Mouse (Mus musculus) heart, embryonic 15.5 days (tissue): ENCODE measurements around the gene Mmp2. TPM values are rescaled to one million over a fixed set of nuclear protein-coding genes. Genes with fewer than 3 reads are reported as not detected.

Experiments used
- ATAC-seq: fragments of 200-750 bp; cut with Nextera tagmentation; replicated peaks from 2 replicates; pipeline ENCODE4 v1.8.0; 2017; ENCODE audit warnings: low read depth, moderate TSS enrichment; ENCODE audit not compliant: insufficient number of reproducible peaks, insufficient read depth, low FRiP score
- H3K27ac ChIP-seq: fragments of 300-500 bp; sonication (generic); 2 replicates; pipeline ENCODE4 v1.5.1; 2015; ENCODE audit warnings: mild to moderate bottlenecking, inconsistent platforms
- H3K27me3 ChIP-seq: fragments of 300-500 bp; sonication (generic); 2 replicates; pipeline ENCODE4 v1.6.1; 2015; ENCODE audit warnings: inconsistent platforms
- H3K36me3 ChIP-seq: fragments of 300-500 bp; sonication (generic); 2 replicates; pipeline ENCODE4 v1.6.1; 2015; ENCODE audit warnings: mild to moderate bottlenecking, inconsistent platforms
- H3K4me1 ChIP-seq: fragments of 300-500 bp; sonication (generic); replicated peaks from 2 replicates; pipeline ENCODE4 v1.6.1; 2015; ENCODE audit warnings: inconsistent platforms
- H3K4me2 ChIP-seq: fragments of 300-500 bp; sonication (generic); 2 replicates; pipeline ENCODE4 v1.6.1; 2015; ENCODE audit warnings: inconsistent platforms, mild to moderate bottlenecking, moderate library complexity
- H3K4me3 ChIP-seq: fragments of 300-500 bp; sonication (generic); 2 replicates; pipeline ENCODE4 v1.5.1; 2015; ENCODE audit warnings: mild to moderate bottlenecking, inconsistent platforms
- H3K9ac ChIP-seq: fragments of 300-500 bp; sonication (generic); 2 replicates; pipeline ENCODE4 v1.6.1; 2015; ENCODE audit warnings: mild to moderate bottlenecking, inconsistent platforms
- H3K9me3 ChIP-seq: fragments of 300-500 bp; sonication (generic); replicated peaks from 2 replicates; pipeline ENCODE4 v1.6.1; 2016; ENCODE audit warnings: inconsistent platforms
- WGBS: fragments of 180-500 bp; shearing (Covaris S2); methylation state at CpG from one replicate; pipeline ENCODE4 v1.1.7; 2015; ENCODE audit warnings: mixed read lengths; 5-methylcytosine and 5-hydroxymethylcytosine counted together
- polyA plus RNA-seq: library from polyadenylated mRNA; unstranded; fragments of >200 nt; fragmentation: Nextera tagmentation; extraction: Ambion mirVana; gene quantifications from 2 replicates; pipeline ENCODE4 v1.2.1, GENCODE M21; 2015

The Mmp2 gene
- polyA plus RNA-seq, 1 experiment from 2014 or later, result 112 TPM

DNA sequence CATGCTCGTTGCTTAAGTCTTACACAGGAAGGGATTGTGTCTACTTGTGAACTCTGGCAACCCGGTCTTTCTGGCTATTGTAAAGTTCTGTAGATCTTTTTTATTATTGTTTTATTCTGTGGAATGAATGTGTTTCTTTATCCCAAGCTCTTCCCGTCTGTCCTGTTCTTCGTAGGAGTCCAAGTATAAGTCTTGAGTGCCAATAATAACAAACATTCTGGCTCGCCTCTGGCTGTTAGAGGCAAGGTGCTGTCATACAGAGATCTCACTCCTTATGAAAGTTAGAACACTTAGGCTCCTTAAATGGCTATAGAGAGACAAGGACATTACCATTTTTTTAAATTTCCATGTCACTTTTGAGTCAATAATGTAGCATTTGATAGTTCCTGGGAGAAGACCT lies 69.5 kb downstream of the Mmp2 start:
- ATAC-seq, result peak; percentile 55; the same call in 1 of the 2 replicates
- H3K4me2 ChIP-seq, result no peak overlapping the region
- H3K27ac ChIP-seq, result peak overlapping the region; percentile 51; the same call in 1 of the 2 replicates
- H3K36me3 ChIP-seq, result no peaks in the 10 kb centered on the region
- WGBS, result 44% methylated on average over 5 of the region's 5 CpGs
- no peaks in the 10 kb centered on the region for H3K9me3 ChIP-seq
- H3K4me1 ChIP-seq, result no peaks in the 10 kb centered on the region
- no peaks in the 10 kb centered on the region for H3K27me3 ChIP-seq
- no peak overlapping the region for H3K4me3 ChIP-seq
- no peak overlapping the region for H3K9ac ChIP-seq

DNA sequence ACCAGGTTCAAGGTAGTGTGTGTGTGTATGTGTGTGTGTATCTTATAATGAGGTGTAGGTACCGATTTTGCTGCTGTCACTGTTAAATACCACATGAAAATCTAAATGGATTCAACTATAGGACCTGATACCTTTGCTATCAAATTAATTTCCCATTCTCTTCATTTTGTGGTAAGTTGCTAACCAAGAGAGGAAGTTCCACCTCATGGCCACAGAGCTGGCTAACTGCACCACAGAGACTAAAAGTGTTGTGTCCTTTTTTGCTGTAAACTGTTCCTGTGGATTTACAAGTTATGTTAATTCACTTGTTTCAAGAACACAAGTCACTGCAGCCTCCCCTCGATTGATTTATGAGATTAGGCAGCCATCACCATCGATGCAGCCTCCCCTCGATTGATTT lies 70.7 kb downstream of the Mmp2 start:
- no peak overlapping the region for H3K4me3 ChIP-seq
- WGBS, result 76% methylated on average over 4 of the region's 4 CpGs
- H3K4me2 ChIP-seq, result no peak overlapping the region
- H3K9me3 ChIP-seq, result no peaks in the 10 kb centered on the region
- no peaks in the 10 kb centered on the region for H3K36me3 ChIP-seq
- no peaks in the 10 kb centered on the region for H3K27me3 ChIP-seq
- H3K4me1 ChIP-seq, result no peaks in the 10 kb centered on the region
- no peak overlapping the region for H3K9ac ChIP-seq
- H3K27ac ChIP-seq, result no peak overlapping the region
- no peak for ATAC-seq

DNA sequence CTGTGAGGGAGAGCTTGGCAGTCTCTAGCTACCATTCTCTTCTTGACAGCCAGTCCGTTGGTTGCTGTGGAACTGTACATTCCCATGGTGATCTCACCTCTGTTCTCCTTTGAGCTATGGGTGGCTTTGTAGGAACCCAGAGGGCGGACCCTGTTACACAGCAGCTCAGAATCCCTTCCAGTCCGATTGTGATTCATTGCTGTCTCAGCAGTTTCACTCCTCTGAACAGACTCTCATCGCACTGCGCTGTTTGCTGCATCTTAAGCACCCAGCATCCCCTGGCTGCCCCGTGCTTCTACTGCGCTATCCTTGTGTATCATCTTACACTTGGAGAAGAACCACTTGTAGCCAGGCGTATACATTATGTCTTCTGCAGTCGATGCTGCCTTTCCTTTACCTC lies 72.5 kb downstream of the Mmp2 start:
- Histone ChIP-seq H3K4me3 (no peak overlapping the region), H3K27ac (no peak overlapping the region), H3K4me2 (no peak overlapping the region), H3K4me1 (no peaks in the 10 kb centered on the region), H3K9ac (no peak overlapping the region), H3K36me3 (no peaks in the 10 kb centered on the region), H3K9me3 (no peaks in the 10 kb centered on the region), H3K27me3 (no peaks in the 10 kb centered on the region)
- 80% methylated on average over 9 of the region's 9 CpGs for WGBS
- ATAC-seq, result no peak

DNA sequence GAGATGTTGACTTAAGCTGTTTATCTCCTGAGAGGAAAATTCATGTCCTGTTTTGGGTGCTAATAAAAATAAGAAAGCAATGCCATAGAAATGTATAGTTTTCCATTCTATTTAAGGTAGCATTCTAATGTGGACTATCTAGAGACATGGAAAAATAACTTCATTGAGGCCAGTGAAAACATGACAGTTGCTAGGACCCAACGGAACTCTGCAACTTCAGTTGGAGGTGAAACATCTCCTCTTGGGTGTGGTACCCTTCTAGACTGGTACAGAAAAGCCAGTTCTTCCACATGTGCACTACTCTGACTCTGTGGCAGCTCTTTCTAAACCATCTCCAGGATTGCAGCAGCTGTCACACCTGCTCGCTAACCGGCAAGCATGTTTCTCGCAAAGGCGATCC lies 74.0 kb downstream of the Mmp2 start, which contains the start of gene Capns2:
Capns2 (plus strand) TSS at position 301 of the 400 bp plus-strand sequence.
- no peak for ATAC-seq
- no peak within 1 kb of the TSS for H3K4me2 ChIP-seq
- H3K9ac ChIP-seq, result no peak within 1 kb of the TSS
- H3K36me3 ChIP-seq, result no peaks in the 10 kb centered on the region
- no peaks in the 10 kb centered on the region for H3K9me3 ChIP-seq
- no peak within 1 kb of the TSS for H3K4me3 ChIP-seq
- WGBS, result 87% methylated on average over 5 of the region's 5 CpGs
- no peak within 1 kb of the TSS for H3K27ac ChIP-seq
- no peaks in the 10 kb centered on the region for H3K27me3 ChIP-seq
- no peaks in the 10 kb centered on the region for H3K4me1 ChIP-seq

DNA sequence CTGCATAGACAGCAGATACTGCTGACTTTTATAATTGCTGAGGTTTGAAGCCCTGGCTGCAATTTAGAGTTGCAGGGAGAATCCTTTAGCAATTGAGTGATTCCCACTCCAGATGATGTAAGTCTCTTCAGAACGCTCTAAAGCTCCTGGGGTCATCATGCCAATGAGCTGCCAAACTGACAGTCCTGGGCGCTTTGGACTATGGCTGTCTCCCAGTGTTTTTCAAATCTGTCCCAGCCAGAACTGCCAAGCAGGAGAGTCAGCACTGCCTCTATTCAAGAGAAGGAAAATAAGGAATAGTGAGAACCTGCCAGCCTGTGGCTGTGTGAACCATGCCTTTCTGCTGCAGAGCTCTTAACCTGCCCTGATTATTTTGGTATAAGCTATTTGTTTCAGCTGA lies 75.9 kb downstream of the Mmp2 start:
- no peak for ATAC-seq
- H3K4me2 ChIP-seq, result no peak overlapping the region
- WGBS, result 78% methylated on average over 2 of the region's 2 CpGs
- no peak overlapping the region for H3K27ac ChIP-seq
- no peaks in the 10 kb centered on the region for H3K9me3 ChIP-seq
- H3K4me1 ChIP-seq, result no peaks in the 10 kb centered on the region
- H3K4me3 ChIP-seq, result no peak overlapping the region
- no peak overlapping the region for H3K9ac ChIP-seq
- no peaks in the 10 kb centered on the region for H3K36me3 ChIP-seq
- H3K27me3 ChIP-seq, result no peaks in the 10 kb centered on the region

Other genes with a start within 250 kb of the Mmp2 start
- gene Irx6, start 153.0 kb upstream of the Mmp2 start, polyA plus RNA-seq, result 1.1 and 1.3 TPM in 2 replicates
- gene Lpcat2, start 28.0 kb downstream of the Mmp2 start, polyA plus RNA-seq, result 4.0 and 8.2 TPM in 2 replicates
- 0.13 and 0.14 TPM in 2 replicates for gene Capns2, start 74.1 kb downstream of the Mmp2 start, polyA plus RNA-seq
- gene Slc6a2, start 132.8 kb downstream of the Mmp2 start, polyA plus RNA-seq, result 0.03 and 2.9 TPM in 2 replicates
- not detected in 2 replicates for gene Ces1a, start 220.9 kb downstream of the Mmp2 start, polyA plus RNA-seq